Mouse (Mus musculus) midbrain, embryonic 14.5 days (tissue): ENCODE results near the gene Gm28374. TPM values are rescaled to one million over a fixed set of nuclear protein-coding genes. Genes with fewer than 3 reads are reported as not detected.

Source experiments
- ATAC-seq: fragments of 200-750 bp; cut with Nextera tagmentation; 2 replicates; pipeline ENCODE4 v1.8.0; 2017; ENCODE audit warnings: moderate number of reproducible peaks, moderate library complexity; ENCODE audit not compliant: low FRiP score, low TSS enrichment
- DNase-seq: peaks from one replicate; pipeline ENCODE4 v3.0.0-alpha.2; 2015
- H3K27ac ChIP-seq: fragments of 300-500 bp; sonication (generic); replicated peaks from 2 replicates; pipeline ENCODE4 v1.5.1; 2014; ENCODE audit warnings: mild to moderate bottlenecking, low read depth, low read length, moderate library complexity
- H3K27me3 ChIP-seq: fragments of 300-500 bp; sonication (generic); 2 replicates; pipeline ENCODE4 v1.6.1; 2014; ENCODE audit warnings: low read length, control low read depth, mixed read lengths; ENCODE audit not compliant: control insufficient read depth, insufficient read depth
- H3K36me3 ChIP-seq: fragments of 300-500 bp; sonication (generic); 2 replicates; pipeline ENCODE4 v1.6.1; 2014; ENCODE audit warnings: low read length, control low read depth; ENCODE audit not compliant: control insufficient read depth, insufficient read depth
- H3K4me1 ChIP-seq: fragments of 300-500 bp; sonication (generic); 2 replicates; pipeline ENCODE4 v1.6.1; 2014; ENCODE audit warnings: mild to moderate bottlenecking, antibody characterized with exemption, low read length, control low read depth; ENCODE audit not compliant: control insufficient read depth, insufficient read depth
- H3K4me2 ChIP-seq: fragments of 300-500 bp; sonication (generic); 2 replicates; pipeline ENCODE4 v1.6.1; 2014; ENCODE audit warnings: mild to moderate bottlenecking, low read length, moderate library complexity
- H3K4me3 ChIP-seq: fragments of 300-500 bp; sonication (generic); replicated peaks from 2 replicates; pipeline ENCODE4 v1.5.1; 2014; ENCODE audit warnings: low read depth, low read length
- H3K9ac ChIP-seq: fragments of 300-500 bp; sonication (generic); replicated peaks from 2 replicates; pipeline ENCODE4 v1.6.1; 2014; ENCODE audit warnings: mild to moderate bottlenecking, low read length, moderate library complexity
- H3K9me3 ChIP-seq: fragments of 300-500 bp; sonication (generic); 2 replicates; pipeline ENCODE4 v1.6.1; 2016; ENCODE audit warnings: low read length, control low read depth, mixed read lengths; ENCODE audit not compliant: control insufficient read depth
- WGBS: fragments of 180-500 bp; shearing (Covaris S2); extraction: QIAGEN DNeasy Blood & Tissue Kit; methylation state at CpG from one replicate; pipeline ENCODE4 v1.1.7; 2014; 5-methylcytosine and 5-hydroxymethylcytosine counted together
- polyA plus RNA-seq: library from polyadenylated mRNA; unstranded; fragments of >200 nt; fragmentation: Nextera tagmentation; extraction: Ambion mirVana; gene quantifications from 2 replicates; pipeline ENCODE4 v1.2.1, GENCODE M21; 2014

Gm28374 gene
- polyA plus RNA-seq, 1 experiment from 2014 or later = 1.6 TPM

- DNase-seq (no peak), ATAC-seq (no peak)
- WGBS = 96% methylated on average over 6 of the region's 6 CpGs
- Histone ChIP-seq H3K4me2 (peak overlapping the region; percentile 100; the same call in 1 of the 2 replicates), H3K9ac (no peak overlapping the region), H3K36me3 (peaks cover 7% of the 10 kb centered on the region), H3K27ac (no peak overlapping the region), H3K4me3 (no peak overlapping the region), H3K27me3 (no peaks in the 10 kb centered on the region), H3K4me1 (peaks cover 32% of the 10 kb centered on the region), H3K9me3 (no peaks in the 10 kb centered on the region)
Measured at GRCm38 (mm10) chr19:6063081-6063480, 19.0 kb downstream of the Gm28374 start.

DNA sequence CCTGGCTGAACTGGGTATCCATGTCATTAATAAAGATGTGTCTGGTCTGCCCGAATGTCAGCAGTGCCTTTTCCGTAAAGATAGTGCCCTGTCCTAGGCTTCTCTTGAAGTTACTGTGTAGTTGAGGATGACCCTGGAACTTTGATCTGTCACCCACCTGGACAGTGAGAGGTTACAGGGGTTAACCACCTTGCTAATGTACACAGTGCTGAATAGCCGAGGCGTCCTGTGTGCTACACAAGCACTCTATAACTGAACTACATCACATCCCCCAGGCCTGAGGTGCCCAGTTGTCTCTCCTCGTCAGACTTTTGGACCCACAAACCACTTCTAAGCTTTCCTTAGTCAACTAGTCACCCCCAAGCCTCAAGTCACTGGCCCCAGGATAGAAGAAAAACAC is 19.6 kb downstream of the Gm28374 start:
- no peak for ATAC-seq
- WGBS = 70% methylated on average over 5 of the region's 5 CpGs
- H3K4me1 ChIP-seq = peaks cover 31% of the 10 kb centered on the region

DNA sequence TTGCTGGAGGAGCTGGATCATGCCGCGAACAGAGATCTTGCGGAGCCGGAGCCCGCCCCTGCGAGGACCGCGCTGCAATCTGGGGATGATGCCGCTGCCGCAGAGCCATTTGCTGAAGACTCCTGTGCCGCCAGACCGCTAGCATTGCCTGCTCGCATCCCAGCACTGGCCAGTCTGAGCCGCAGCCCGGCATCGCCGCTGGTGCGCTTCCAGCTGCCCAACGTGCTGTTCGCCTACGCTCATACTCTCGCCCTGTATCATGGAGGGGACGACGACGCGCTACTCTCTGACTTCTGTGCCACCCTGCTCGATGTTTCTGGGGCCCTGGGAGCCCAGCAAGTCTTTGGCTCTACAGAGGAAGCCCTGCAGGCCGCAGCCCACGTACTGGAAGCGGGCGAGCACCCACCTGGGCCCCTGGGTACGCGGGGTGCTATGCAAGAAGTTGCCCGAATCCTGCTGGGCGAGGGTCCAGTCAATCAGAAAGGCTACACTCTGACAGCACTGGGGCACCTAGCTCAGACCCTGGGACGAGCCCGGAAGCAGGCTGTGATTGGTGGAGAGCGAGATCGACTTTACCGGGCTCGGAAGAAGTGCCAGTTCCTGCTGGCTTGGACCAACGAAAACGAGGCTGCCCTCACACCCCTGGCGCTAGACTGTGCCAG is 20.3 kb downstream of the Gm28374 start:
- peaks cover 31% of the 10 kb centered on the region for H3K4me1 ChIP-seq
- WGBS = 1% methylated on average over 44 of the region's 44 CpGs
- peak overlapping the region; percentile 89 for H3K27ac ChIP-seq
- H3K9me3 ChIP-seq = no peaks in the 10 kb centered on the region
- H3K4me2 ChIP-seq = peak overlapping the region; percentile 100
- peak overlapping the region; percentile 91 for H3K9ac ChIP-seq
- peak overlapping the region; percentile 77 for H3K4me3 ChIP-seq
- peak; percentile 47 for DNase-seq
- no peaks in the 10 kb centered on the region for H3K27me3 ChIP-seq
- peaks cover 7% of the 10 kb centered on the region for H3K36me3 ChIP-seq
- ATAC-seq = no peak

More for the DNA sequence above, 19.6 kb downstream of the Gm28374 start:
- H3K4me2 ChIP-seq = peak overlapping the region; percentile 100
- no peaks in the 10 kb centered on the region for H3K9me3 ChIP-seq
- DNase-seq = no peak
- H3K27me3 ChIP-seq = no peaks in the 10 kb centered on the region
- peak overlapping the region; percentile 89; the same call in 1 of the 2 replicates for H3K27ac ChIP-seq
- peak overlapping the region; percentile 77 for H3K4me3 ChIP-seq
- peaks cover 7% of the 10 kb centered on the region for H3K36me3 ChIP-seq
- H3K9ac ChIP-seq = peak overlapping the region; percentile 91; the same call in 1 of the 2 replicates

DNA sequence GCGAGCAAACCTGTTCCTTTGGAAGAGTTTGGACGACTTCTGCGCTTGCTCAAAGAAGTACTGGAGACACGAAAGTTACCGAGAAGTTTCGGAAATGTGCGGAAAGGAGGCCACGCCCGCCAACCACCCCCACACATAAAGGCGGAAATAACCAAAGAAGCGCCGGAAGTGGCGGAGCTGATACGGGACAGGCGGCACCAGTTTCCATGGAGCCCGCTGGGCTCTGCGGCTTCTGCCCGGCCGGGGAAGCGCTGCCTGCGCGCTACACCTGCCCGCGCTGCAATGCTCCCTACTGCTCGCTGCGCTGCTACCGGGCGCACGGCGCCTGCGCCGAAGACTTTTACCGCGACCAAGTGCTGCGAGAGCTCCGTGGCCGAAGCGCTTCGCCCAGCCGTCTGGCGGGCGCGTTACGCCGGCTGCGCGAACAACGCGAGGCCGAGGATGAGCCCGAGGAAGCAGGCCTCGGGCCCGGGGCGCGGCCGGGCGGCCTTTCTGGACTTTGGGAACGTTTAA is 21.0 kb downstream of the Gm28374 start, which contains the start of gene Znhit2:
TSS of gene Znhit2 (plus strand) at position 172 of the 513 bp plus-strand sequence.
- H3K9ac ChIP-seq = peak within 1 kb of the TSS; percentile 91
- H3K27me3 ChIP-seq = no peaks in the 10 kb centered on the region
- DNase-seq (peak; percentile 95), ATAC-seq (peak; percentile 35)
- under 1% methylated on average over 58 of the region's 58 CpGs for WGBS
- H3K4me2 ChIP-seq = peak within 1 kb of the TSS; percentile 100
- H3K4me1 ChIP-seq = peaks cover 27% of the 10 kb centered on the region
- peak within 1 kb of the TSS; percentile 89 for H3K27ac ChIP-seq
- H3K4me3 ChIP-seq = peak within 1 kb of the TSS; percentile 77
- peaks cover 7% of the 10 kb centered on the region for H3K36me3 ChIP-seq
- H3K9me3 ChIP-seq = no peaks in the 10 kb centered on the region

GRCm38 (mm10) chr19:6058966-6059365 is 23.1 kb downstream of the Gm28374 start:
- Histone ChIP-seq H3K27ac (no peak overlapping the region), H3K4me3 (peak overlapping the region; percentile 81), H3K36me3 (peaks cover 25% of the 10 kb centered on the region), H3K4me2 (peak overlapping the region; percentile 87), H3K9me3 (no peaks in the 10 kb centered on the region), H3K4me1 (peaks cover 25% of the 10 kb centered on the region), H3K9ac (no peak overlapping the region), H3K27me3 (no peaks in the 10 kb centered on the region)
- WGBS = 89% methylated on average over 5 of the region's 5 CpGs
- ATAC-seq = no peak
- no peak for DNase-seq

DNA sequence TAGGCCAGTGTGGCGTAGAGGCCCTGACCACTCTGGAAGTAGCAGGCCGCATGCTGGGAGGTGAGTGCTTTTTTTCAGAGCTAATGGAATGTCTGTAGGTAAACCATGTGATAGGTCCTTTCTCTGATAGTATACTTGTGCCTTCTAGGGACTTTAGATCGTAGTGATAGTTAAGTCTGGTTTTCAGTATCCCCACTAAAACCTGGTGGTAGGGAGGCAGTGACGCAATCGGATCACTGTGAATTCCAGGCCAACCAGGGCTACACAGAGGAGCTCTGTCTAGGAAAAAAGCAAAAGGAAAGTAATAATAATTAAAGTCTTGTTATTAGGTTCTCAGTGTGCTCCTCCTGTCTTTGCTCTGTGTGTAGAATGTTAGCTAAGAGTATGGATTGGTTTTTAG is 23.5 kb downstream of the Gm28374 start:
- Histone ChIP-seq H3K4me3 (peak overlapping the region; percentile 81), H3K4me2 (peak overlapping the region; percentile 87), H3K27ac (no peak overlapping the region), H3K4me1 (peaks cover 25% of the 10 kb centered on the region), H3K9ac (peak overlapping the region; percentile 79), H3K9me3 (no peaks in the 10 kb centered on the region), H3K27me3 (no peaks in the 10 kb centered on the region), H3K36me3 (peaks cover 30% of the 10 kb centered on the region)
- DNase-seq = no peak
- no peak for ATAC-seq
- 33% methylated on average over 5 of the region's 5 CpGs for WGBS

DNA sequence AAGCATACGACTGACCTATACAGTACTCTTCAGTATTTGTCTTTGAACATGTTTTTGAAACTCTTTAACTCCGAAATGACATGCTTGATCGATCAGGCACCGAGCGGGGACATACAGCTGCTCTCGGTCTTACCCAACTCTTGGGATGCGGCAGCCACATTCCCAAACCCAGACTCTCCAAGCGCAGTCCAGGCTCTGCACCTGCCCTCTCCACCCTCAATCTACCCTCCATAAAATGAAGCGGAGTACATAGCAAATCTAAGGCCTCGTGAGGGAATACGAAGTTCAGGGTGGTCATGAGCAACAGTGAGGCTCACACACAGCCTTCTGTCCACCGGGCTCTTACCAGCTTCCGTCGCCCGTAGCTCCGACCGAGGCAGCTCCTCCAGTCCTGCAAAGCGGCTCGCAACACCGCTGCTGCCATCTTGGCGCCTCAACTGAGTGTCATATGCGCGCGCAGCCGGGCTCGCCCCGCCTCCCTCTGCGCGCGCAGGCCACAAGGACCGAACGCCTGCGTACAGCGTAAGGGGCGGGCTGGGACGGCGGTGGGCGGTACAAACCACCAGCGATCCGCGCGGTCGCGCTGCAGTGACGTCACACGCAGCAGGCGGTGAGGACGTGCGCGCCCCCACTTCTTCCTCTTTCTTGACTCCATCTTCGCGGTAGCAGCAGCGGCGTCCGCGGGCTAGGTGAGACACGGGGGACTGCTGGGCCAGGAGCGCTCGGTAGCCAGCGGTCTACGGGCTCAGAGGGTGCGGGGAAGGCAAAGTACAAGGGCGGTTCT is 24.6 kb downstream of the Gm28374 start, which contains the start of the genes Mrpl49 and Fau:
TSS of gene Mrpl49 (minus strand) at position 473 of the 784 bp plus-strand sequence.
TSS of gene Fau (plus strand) at position 532 of the 784 bp plus-strand sequence.
- peak; percentile 100 for DNase-seq

GRCm38 (mm10) chr19:6056696-6057095 is 25.4 kb downstream of the Gm28374 start:
- H3K4me2 ChIP-seq = peak overlapping the region; percentile 87
- peaks cover 48% of the 10 kb centered on the region for H3K36me3 ChIP-seq
- no peaks in the 10 kb centered on the region for H3K27me3 ChIP-seq
- 62% methylated on average over 4 of the region's 4 CpGs for WGBS
- H3K4me3 ChIP-seq = peak overlapping the region; percentile 81
- no peaks in the 10 kb centered on the region for H3K9me3 ChIP-seq
- H3K9ac ChIP-seq = peak overlapping the region; percentile 79
- peaks cover 9% of the 10 kb centered on the region for H3K4me1 ChIP-seq
- no peak overlapping the region for H3K27ac ChIP-seq
- ATAC-seq (no peak), DNase-seq (no peak)

More for the DNA sequence above, 24.6 kb downstream of the Gm28374 start, which contains the start of the genes Mrpl49 and Fau:
- ATAC-seq = peak; percentile 91
- H3K4me3 ChIP-seq = peak within 1 kb of the TSS; percentile 81
- WGBS = under 1% methylated on average over 63 of the region's 63 CpGs
- H3K27me3 ChIP-seq = no peaks in the 10 kb centered on the region
- peaks cover 17% of the 10 kb centered on the region for H3K4me1 ChIP-seq
- no peaks in the 10 kb centered on the region for H3K9me3 ChIP-seq
- H3K9ac ChIP-seq = peak within 1 kb of the TSS; percentile 79
- peak within 1 kb of the TSS; percentile 87 for H3K4me2 ChIP-seq
- H3K27ac ChIP-seq = peak within 1 kb of the TSS; percentile 84
- H3K36me3 ChIP-seq = peaks cover 40% of the 10 kb centered on the region
